Mouse (Mus musculus) heart, adult 2 months (tissue): ENCODE measurements around the gene Trpc4. TPM values are rescaled to one million over a fixed set of nuclear protein-coding genes. Genes with fewer than 3 reads are reported as not detected.
A peak's percentile ranks its signal among the peaks of the same experiment; 100 is the strongest.

ENCODE experiments used
- DNase-seq, 2 experiments: peaks; one replicate each; pipeline ENCODE4 v3.0.0; 2021
- H3K27ac ChIP-seq: fragments of 200-600 bp; 2 replicates; pipeline ENCODE4 v1.8.1; 2022
- H3K27me3 ChIP-seq: fragments of 200-500 bp; 2 replicates; pipeline ENCODE4 v1.6.1; 2012; ENCODE audit warnings: mild to moderate bottlenecking, low read length, inconsistent platforms, mixed read lengths; ENCODE audit not compliant: control insufficient read depth, insufficient read depth
- H3K36me3 ChIP-seq: fragments of 200-500 bp; 2 replicates; pipeline ENCODE4 v1.6.1; 2012; ENCODE audit warnings: low read length, inconsistent platforms; ENCODE audit not compliant: control insufficient read depth, insufficient read depth
- H3K4me1 ChIP-seq: fragments of 200-500 bp; 2 replicates; pipeline ENCODE4 v1.6.1; 2011; ENCODE audit warnings: low read length; ENCODE audit not compliant: control insufficient read depth, insufficient read depth
- H3K4me3 ChIP-seq: fragments of 200-600 bp; 2 replicates; pipeline ENCODE4 v1.8.1; 2022
- H3K79me2 ChIP-seq: fragments of 200-500 bp; replicated peaks from 2 replicates; pipeline ENCODE4 v1.6.1; 2012; ENCODE audit warnings: mild to moderate bottlenecking, inconsistent platforms, low read length, moderate library complexity, mixed read lengths; ENCODE audit not compliant: control insufficient read depth, insufficient read depth
- H3K9ac ChIP-seq: fragments of 200-500 bp; 2 replicates; pipeline ENCODE4 v1.6.1; 2012; ENCODE audit warnings: low read depth, mild to moderate bottlenecking, control low read depth, inconsistent platforms, low read length, mixed read lengths
- CTCF ChIP-seq: fragments of 200-600 bp; IDR thresholded peaks from 2 replicates; pipeline ENCODE4 v1.8.1; 2022; ENCODE audit warnings: antibody characterized with exemption, mild to moderate bottlenecking, moderate library complexity
- EP300 ChIP-seq: fragments of 200-500 bp; IDR thresholded peaks from 2 replicates; pipeline ENCODE4 v1.6.1; 2011; ENCODE audit warnings: low read depth, low read length, control low read depth; ENCODE audit not compliant: insufficient read depth
- POLR2A ChIP-seq: fragments of 200-500 bp; IDR thresholded peaks from 2 replicates; pipeline ENCODE4 v1.6.1; 2011; ENCODE audit warnings: mild to moderate bottlenecking, low read depth, low read length, control low read depth; ENCODE audit not compliant: insufficient read depth
- WGBS: fragments of 180-500 bp; shearing (Covaris S2); methylation state at CpG from one replicate; pipeline ENCODE4 v1.1.7; 2018; 5-methylcytosine and 5-hydroxymethylcytosine counted together
- intact Hi-C: fragments of 180-260 bp; cut with DNase I; formaldehyde crosslinking; loops from one replicate; pipeline ENCODE4 v1.15.1; 2025
- polyA plus RNA-seq: library from polyadenylated mRNA; depleted of rRNA; stranded (reverse); fragments of >200 nt; gene quantifications from 2 replicates; pipeline ENCODE4 v1.2.3, GENCODE M21; 2012
- total RNA-seq, 2 experiments: library from RNA; stranded (reverse); gene quantifications; 2 replicates each; pipeline ENCODE4 v1.2.3; 2021

Trpc4 gene
- total and polyA plus RNA-seq, 3 experiments: 0.06 to 0.20 (median 0.16) TPM

GRCm38 (mm10) chr3:54243136-54243535, 87.3 kb downstream of the Trpc4 start:
- H3K27ac ChIP-seq: no peak overlapping the region
- no peaks in the 10 kb centered on the region for H3K36me3 ChIP-seq
- DNase-seq: no peak
- no peaks in the 10 kb centered on the region for H3K79me2 ChIP-seq
- H3K27me3 ChIP-seq: no peaks in the 10 kb centered on the region
- no peak overlapping the region for H3K4me3 ChIP-seq
- 68% methylated on average over 1 of the region's 1 CpGs for WGBS
- TF ChIP-seq CTCF: no peak
- no peak overlapping the region for H3K9ac ChIP-seq
- intact Hi-C loops: no loop called here
- no peaks in the 10 kb centered on the region; the same call in 1 of the 2 replicates for H3K4me1 ChIP-seq

DNA sequence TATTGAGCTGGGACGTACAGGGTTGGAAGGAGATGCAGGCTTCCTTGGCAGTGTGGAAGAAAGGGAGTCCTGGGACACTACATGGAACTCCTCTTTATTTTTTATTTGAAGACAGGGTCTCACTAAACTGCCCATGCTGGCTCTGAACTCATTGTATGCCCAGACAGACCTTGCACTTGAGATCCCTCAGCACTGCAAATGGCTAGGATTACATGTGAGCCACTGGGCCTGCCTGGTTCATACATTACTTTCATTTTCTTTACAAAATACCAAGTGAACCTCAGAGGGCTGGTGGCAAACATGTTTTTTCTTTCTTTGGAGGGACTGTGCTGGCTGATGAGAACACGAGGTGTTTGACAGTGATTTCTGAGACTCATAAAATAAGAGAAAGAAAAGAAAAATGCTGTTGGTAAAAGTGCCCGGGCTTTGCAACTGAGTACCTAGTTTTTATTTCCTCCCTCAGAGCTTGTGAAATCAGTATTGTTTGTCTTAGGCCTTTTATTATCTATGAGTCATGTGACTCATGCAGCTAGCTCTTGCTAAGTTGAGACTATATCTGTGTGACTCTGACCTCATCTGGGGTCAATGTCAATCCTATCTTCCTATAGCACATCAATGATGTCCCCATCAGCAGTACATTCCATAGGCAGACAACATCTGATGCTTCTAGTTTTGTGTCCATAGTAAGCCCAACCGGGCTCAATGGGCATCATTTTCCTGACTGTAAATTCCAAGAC, 89.1 kb downstream of the Trpc4 start:
- intact Hi-C loops: no loop called here
- Histone ChIP-seq H3K27ac (no peak overlapping the region), H3K36me3 (no peaks in the 10 kb centered on the region), H3K9ac (no peak overlapping the region), H3K4me1 (no peaks in the 10 kb centered on the region), H3K27me3 (no peaks in the 10 kb centered on the region), H3K4me3 (no peak overlapping the region), H3K79me2 (no peaks in the 10 kb centered on the region)
- 72% methylated on average over 4 of the region's 4 CpGs for WGBS
- no peak for TF ChIP-seq POLR2A
- no peak for TF ChIP-seq EP300
- no peak for DNase-seq

DNA sequence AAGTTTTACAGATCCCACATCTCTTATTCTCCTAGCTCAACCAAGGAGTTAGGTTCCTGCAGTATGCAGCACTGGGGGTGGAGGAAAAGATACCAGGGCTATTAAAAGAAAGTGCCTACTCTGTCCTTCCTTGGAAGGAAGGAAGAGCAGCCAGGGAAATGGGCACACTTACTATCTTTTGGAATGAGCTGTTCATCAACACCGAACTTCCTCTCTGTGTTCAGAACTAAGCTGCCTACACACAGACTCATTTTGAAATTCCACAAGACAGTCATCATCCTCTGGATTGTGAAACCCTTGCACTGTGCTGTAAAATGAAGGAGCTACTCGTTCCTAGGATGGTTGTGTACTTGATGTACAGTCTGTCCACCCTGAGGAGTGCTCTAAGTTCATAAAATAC, 90.6 kb downstream of the Trpc4 start:
- 26% methylated on average over 2 of the region's 2 CpGs for WGBS
- no peak overlapping the region for H3K9ac ChIP-seq
- H3K4me3 ChIP-seq: no peak overlapping the region
- no peak overlapping the region for H3K27ac ChIP-seq
- H3K4me1 ChIP-seq: no peaks in the 10 kb centered on the region
- H3K36me3 ChIP-seq: no peaks in the 10 kb centered on the region
- H3K27me3 ChIP-seq: no peaks in the 10 kb centered on the region
- intact Hi-C loops: no loop called here
- TF ChIP-seq POLR2A (no peak), EP300 (no peak), CTCF (no peak)
- no peak for DNase-seq
- H3K79me2 ChIP-seq: no peaks in the 10 kb centered on the region

DNA sequence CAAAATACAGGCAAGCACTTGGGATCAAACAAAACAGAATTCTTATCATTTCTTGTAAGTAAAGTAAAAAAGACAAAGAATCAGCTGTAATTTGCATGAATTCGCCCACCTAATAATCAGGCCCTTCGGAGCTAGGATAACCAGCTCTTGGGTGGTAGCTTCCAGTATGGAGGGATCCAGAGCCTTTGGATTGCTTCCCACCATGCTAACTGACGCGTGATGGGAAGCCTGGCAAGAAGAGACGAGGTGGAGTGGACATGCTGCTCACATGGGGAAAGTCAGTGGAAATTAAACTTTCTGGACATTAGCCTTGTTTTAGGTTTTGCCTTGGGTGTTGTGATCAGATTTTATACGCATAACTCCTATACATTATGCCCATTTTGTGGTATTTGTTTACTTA, 93.5 kb downstream of the Trpc4 start:
- no peak for TF ChIP-seq CTCF
- no peak for TF ChIP-seq POLR2A
- TF ChIP-seq EP300: no peak
- H3K4me1 ChIP-seq: no peaks in the 10 kb centered on the region
- intact Hi-C loops: no loop called here
- H3K4me3 ChIP-seq: no peak overlapping the region
- WGBS: 83% methylated on average over 6 of the region's 6 CpGs
- H3K27me3 ChIP-seq: no peaks in the 10 kb centered on the region
- no peaks in the 10 kb centered on the region for H3K36me3 ChIP-seq
- no peak overlapping the region for H3K27ac ChIP-seq
- DNase-seq: no peak
- no peaks in the 10 kb centered on the region for H3K79me2 ChIP-seq
- H3K9ac ChIP-seq: no peak overlapping the region

- no peaks in the 10 kb centered on the region for H3K4me1 ChIP-seq
- no peak for DNase-seq
- H3K4me3 ChIP-seq: no peak overlapping the region
- TF ChIP-seq CTCF: no peak
- TF ChIP-seq POLR2A: no peak
- no peak for TF ChIP-seq EP300
- no peaks in the 10 kb centered on the region for H3K27me3 ChIP-seq
- no peak overlapping the region for H3K9ac ChIP-seq
- H3K79me2 ChIP-seq: no peaks in the 10 kb centered on the region
- intact Hi-C loops: no loop called here
- no peak overlapping the region for H3K27ac ChIP-seq
- no peaks in the 10 kb centered on the region for H3K36me3 ChIP-seq
- 93% methylated on average over 1 of the region's 1 CpGs for WGBS
Observed at GRCm38 (mm10) chr3:54266943-54267342, 111.1 kb downstream of the Trpc4 start.

- peak in 1 of 2 experiments; percentile 20 for DNase-seq
- no peaks in the 10 kb centered on the region for H3K27me3 ChIP-seq
- intact Hi-C loops: no loop called here
- no peaks in the 10 kb centered on the region for H3K36me3 ChIP-seq
- peaks cover 2% of the 10 kb centered on the region; the same call in 1 of the 2 replicates for H3K4me1 ChIP-seq
- no peak overlapping the region for H3K9ac ChIP-seq
- H3K27ac ChIP-seq: no peak overlapping the region
- no peak overlapping the region for H3K4me3 ChIP-seq
- TF ChIP-seq EP300 (no peak), POLR2A (no peak), CTCF (no peak)
- H3K79me2 ChIP-seq: no peaks in the 10 kb centered on the region
- WGBS: 50% methylated on average over 6 of the region's 6 CpGs
Observed at GRCm38 (mm10) chr3:54269180-54269579, 113.3 kb downstream of the Trpc4 start.
